Mouse (Mus musculus) telencephalon, adult 2 months (tissue): Measurements from ENCODE around the gene Exoc3l2.
"Not testable (repeated sequence)": the region's sequence is repeated elsewhere in the genome, so short reads cannot be mapped to it uniquely, and the experiment has no call there.

Experiments used
- DNase-seq: peaks from one replicate; pipeline ENCODE4 v3.0.0-alpha.2; 2011; ENCODE audit warnings: low read depth, low spot score

The Exoc3l2 gene

GRCm38 (mm10) chr7:19489525-19489924 is 26.4 kb downstream of the Exoc3l2 start:
- DNase-seq: no peak

- DNase-seq: no peak
Measured at GRCm38 (mm10) chr7:19491731-19492130, 28.6 kb downstream of the Exoc3l2 start.

GRCm38 (mm10) chr7:19494751-19495474 is 31.8 kb downstream of the Exoc3l2 start:
- no peak for DNase-seq

DNA sequence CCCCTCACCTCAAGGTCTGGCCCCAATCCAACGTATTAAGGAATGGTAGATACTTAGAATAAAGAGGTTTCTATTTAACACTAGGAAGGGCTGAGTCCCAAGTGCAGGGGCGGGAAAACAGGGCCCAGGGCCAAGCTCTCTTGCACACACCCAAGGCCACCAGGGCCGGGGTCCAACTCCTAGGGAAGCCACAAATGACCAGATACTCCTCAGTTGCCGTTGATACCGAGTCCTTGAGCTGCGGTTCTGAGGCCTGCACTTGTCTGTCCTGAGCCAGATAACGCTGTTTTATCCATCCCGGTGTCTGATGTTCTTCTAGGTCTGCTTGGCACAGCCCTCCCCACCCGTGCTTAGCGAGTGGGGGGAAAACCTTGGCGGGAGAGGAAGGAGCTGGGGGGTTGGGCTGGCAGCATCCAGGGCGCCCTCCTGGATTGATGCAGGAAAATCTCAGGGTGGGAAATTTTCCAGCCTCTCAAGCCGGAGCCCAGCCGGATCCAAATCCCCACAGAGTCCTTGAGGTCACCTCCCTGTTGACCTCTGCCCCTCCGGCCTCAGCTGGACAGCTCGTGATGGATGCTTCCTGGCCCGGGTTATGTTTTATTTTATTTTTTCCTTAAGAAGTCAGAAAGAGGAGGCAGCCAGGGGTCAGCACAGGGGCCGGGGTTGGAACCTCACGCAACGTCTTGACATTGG is 32.5 kb downstream of the Exoc3l2 start:
- DNase-seq: no peak

DNA sequence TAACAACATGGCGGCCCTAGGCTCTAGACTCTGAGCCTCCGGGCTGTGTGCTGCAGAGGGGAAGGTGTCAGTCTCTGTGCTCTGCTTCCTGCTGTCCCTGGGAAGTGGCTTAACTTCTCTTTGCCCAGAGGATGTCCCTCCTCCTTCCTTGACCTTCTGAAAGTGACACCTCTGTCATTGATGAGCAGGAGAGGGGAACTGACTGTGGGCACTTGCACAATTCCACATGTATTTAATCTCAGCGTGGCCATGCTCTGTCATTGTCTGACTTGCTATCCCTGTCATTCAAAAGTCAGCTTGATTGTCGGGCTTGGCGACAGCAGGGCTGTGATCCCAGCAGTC is 33.1 kb downstream of the Exoc3l2 start:
- DNase-seq: no peak

- DNase-seq: no peak
Measured at GRCm38 (mm10) chr7:19498326-19498725, 35.2 kb downstream of the Exoc3l2 start.

- no peak for DNase-seq
Measured at GRCm38 (mm10) chr7:19500420-19501363, 37.6 kb downstream of the Exoc3l2 start.

DNA sequence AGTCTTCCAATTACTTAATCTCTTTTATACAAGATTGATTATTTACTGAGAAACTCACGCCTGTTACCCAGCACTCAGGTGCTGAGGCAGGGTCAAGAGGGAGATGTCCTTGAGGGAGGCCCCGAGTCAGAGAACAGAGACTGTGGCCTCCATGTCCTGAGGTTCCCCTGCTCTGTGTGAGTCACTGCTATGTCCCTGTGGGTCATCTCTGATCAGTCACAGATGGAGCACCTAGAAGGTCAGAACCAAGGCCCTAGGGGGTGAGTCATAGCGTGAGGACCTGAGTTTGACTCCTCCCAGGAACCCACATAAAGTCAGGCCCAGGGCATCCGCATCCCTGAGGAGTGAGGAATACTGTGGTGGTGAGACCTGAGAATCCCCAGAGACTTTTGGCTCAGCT is 38.5 kb downstream of the Exoc3l2 start:
- no peak for DNase-seq

DNA sequence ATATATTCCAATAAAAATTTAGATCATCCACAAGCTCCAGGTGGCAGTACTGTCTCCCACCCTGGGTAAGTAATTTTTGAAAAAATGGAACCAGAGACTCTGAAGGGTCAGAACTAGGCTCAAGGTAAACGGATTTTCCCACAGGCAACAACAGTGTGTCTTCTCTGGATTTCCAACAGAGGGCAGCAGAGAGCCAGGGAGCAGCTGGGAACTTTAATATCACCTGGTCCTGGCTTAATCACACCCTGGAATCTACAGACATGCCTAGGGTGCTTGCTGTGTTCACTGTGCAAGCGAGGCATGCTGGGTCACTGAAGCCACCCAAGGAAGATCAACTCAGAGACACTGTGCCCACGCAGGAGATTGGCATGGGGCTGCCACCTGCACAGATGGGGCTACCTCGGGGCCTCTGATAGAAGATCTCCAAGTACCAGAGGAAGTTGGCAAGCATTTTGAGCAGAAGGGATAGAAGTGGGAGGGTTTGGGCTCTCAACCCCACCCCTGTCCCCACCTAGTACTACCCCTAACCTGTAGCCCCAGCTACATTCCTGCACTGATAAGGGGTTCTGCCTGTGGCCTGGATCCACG is 40.4 kb downstream of the Exoc3l2 start:
- DNase-seq: no peak

DNA sequence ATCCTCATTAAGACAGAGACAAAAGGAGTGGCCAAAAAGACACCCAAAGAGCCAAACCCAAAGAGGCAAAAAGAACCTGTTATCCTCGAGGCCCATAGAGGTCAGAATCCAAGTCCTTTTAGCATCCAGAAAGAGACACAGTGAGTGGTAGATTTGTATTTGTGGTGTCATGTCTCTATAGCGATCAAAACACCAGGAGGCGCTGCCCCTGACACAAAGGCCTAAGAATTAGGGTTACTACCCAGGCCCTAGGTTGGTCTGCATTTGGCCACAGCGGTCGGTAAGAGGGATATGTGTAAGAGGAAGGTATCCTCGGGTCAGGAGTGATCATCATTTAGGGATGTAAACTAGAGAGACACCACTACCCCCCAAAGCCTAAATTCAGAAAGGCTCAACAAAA is 43.2 kb downstream of the Exoc3l2 start:
- no peak for DNase-seq

- no peak for DNase-seq
Measured at GRCm38 (mm10) chr7:19506969-19507611, 44.0 kb downstream of the Exoc3l2 start.

GRCm38 (mm10) chr7:19507612-19507981 is 44.5 kb downstream of the Exoc3l2 start:
- no peak for DNase-seq

DNA sequence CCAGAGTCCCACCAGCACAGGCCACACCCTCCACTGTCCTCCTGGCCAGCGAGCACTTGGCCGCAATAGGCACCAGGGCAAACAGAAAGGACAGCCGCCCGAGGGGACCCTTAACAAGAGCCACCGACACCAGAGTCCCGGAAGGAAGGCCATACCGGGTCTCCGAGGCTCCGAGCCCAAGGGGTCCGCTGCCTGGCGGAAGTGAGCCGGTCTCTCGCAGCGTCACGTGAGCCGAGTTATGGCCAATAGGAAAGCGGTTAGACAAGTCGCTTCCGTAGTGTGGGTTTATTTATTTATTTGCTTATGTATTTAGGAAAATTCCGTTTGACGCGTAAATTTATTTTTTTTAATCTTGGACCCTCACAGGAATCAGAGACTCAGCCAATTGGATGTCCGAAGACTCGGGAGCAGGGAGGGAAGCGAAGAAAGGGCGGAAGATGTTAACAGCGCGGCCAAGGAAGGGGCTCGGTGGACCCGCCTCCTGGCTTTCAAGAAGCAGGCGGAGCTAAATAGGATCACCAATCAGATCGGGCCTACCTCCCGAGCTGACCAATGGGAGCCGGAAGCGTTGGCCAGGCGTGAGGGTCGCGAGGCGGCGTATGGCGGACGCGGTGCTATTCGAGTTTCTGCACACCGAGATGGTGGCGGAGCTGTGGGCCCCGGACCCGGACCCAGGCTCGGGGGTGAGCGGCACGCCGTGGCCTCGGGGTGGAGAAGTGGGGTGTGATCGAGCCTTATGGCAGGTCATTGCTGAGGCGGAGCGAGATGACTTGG is 45.2 kb downstream of the Exoc3l2 start, which contains the start of the genes Bloc1s3 and Trappc6a:
Gene Bloc1s3 (minus strand): TSS at position 218 of the 774 bp plus-strand sequence.
Gene Trappc6a (plus strand): TSS at position 246 of the 774 bp plus-strand sequence.
- DNase-seq: peak; percentile 94

- DNase-seq: no peak
Measured at GRCm38 (mm10) chr7:19508924-19509568, 45.9 kb downstream of the Exoc3l2 start.

GRCm38 (mm10) chr7:19509786-19510185 is 46.7 kb downstream of the Exoc3l2 start:
- DNase-seq: no peak

DNA sequence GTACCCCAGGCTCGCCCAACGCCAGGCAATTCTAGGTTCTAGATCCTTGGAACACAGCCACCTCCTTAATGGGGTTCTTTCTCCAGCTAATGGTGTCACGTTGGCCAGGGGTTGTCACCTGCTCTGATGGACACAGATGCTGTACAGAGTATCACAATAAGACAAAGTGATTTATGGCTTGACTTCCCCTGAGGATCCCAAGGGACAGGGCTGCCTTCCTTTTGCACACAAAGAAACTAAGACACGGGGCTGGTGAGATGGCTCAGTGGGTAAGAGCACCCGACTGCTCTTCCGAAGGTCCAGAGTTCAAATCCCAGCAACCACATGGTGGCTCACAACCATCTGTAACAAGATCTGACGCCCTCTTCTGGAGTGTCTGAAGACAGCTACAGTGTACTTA is 48.8 kb downstream of the Exoc3l2 start:
- not testable (repeated sequence) for DNase-seq

- DNase-seq: no peak
Measured at GRCm38 (mm10) chr7:19512353-19512752, 49.2 kb downstream of the Exoc3l2 start.

DNA sequence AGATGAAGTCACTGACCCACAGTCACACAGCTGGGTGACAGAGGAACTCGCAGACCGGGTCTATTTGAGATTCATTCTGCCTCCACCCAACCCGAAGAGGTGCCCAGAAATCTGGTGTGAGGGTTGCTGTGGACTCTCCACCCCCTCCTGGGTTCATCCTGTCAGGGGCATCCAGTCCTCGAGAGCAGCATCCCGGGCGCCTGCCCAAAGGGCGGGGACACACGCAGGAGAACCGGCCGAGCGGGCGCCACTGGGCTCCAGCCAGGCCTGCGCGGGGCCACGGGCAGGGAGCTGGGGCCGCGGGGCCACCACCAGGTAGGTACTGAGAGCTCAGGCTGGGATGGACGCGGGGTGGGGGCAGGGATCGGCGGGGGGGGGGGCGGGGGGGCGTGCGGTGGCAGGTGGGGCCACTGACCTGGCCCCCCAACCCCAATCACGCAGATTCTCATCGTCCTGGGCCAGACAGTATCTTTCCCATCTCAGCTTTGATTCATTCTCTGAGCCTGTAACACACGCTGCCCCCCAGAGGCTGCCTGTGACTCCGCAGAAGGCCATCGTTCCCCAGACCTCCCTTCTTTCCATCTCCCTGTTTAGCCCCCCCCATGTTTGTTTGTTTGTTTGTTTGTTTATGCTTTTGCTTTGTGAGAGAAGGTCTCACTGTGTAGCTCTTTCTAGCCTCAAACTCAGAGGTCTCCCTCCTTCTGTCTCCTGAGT is 54.7 kb downstream of the Exoc3l2 start, which contains the start of gene Nkpd1:
Gene Nkpd1 (plus strand): TSS at position 187 of the 714 bp plus-strand sequence.
- DNase-seq: no peak

DNA sequence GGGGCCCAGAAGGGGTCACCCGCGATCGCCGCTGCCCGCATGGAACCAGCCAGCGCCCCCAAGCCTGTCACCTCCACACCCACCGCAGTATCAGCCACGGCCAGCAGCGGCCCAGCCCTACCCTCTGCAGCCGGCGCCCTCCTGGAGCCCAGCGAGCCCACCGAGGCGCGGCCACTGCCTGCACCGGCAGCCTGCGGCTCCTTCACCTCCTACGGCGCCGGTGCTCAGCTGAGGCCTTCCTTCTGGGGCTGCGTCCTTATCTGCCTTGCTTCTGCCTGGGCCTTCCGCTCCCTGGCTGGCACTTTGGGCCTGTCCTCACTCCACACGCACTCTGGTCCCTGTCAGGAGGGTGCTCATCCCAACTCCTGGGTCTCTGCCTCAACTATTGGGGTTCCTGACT is 56.9 kb downstream of the Exoc3l2 start:
- DNase-seq: no peak
